Mouse (Mus musculus) cerebellum, postnatal 36 days (tissue): ENCODE data around the gene Olfr1442.
"Not testable (repeated sequence)": the region's sequence is repeated elsewhere in the genome, so short reads cannot be mapped to it uniquely, and the experiment has no call there.

ENCODE experiments used
- DNase-seq, 2 experiments: peaks; one replicate each; pipeline ENCODE4 v3.0.0; 2021 to 2022; ENCODE audit warnings: mixed read lengths in 2 of 2

Gene Olfr1442

GRCm38 (mm10) chr19:12670139-12670538 lies at the start of gene Olfr1442:
Gene Olfr1442 (plus strand): TSS chr19:12670439.
- no peak for DNase-seq

- no peak for DNase-seq
Measured at GRCm38 (mm10) chr19:12633176-12633575, 37.1 kb upstream of the Olfr1442 start, which contains the start of gene Glyat. Gene Glyat (plus strand): TSS chr19:12633308.

GRCm38 (mm10) chr19:12634259-12634658 lies 36.0 kb upstream of the Olfr1442 start:
- no peak for DNase-seq

- no peak for DNase-seq
Measured at GRCm38 (mm10) chr19:12634963-12635362, 35.3 kb upstream of the Olfr1442 start.

- no peak for DNase-seq
Measured at GRCm38 (mm10) chr19:12636863-12637262, 33.4 kb upstream of the Olfr1442 start.

GRCm38 (mm10) chr19:12638049-12638448 lies 32.2 kb upstream of the Olfr1442 start:
- no peak for DNase-seq

GRCm38 (mm10) chr19:12649511-12649910 lies 20.7 kb upstream of the Olfr1442 start:
- DNase-seq = no peak

- no peak for DNase-seq
Measured at GRCm38 (mm10) chr19:12666156-12666555, 4.1 kb upstream of the Olfr1442 start.

- DNase-seq = not testable (repeated sequence)
Measured at GRCm38 (mm10) chr19:12668601-12669000, 1.6 kb upstream of the Olfr1442 start.

- no peak for DNase-seq
Measured at GRCm38 (mm10) chr19:12671051-12671450, 812 bp downstream of the Olfr1442 start.

- DNase-seq = no peak
Measured at GRCm38 (mm10) chr19:12677812-12678211, 7.6 kb downstream of the Olfr1442 start, which contains the start of gene Olfr1443. Gene Olfr1443 (plus strand): TSS chr19:12678112.

- no peak for DNase-seq
Measured at GRCm38 (mm10) chr19:12684638-12685037, 14.4 kb downstream of the Olfr1442 start.

- no peak for DNase-seq
Measured at GRCm38 (mm10) chr19:12685231-12685630, 15.0 kb downstream of the Olfr1442 start.

- DNase-seq = no peak
Measured at GRCm38 (mm10) chr19:12695590-12695989, 25.4 kb downstream of the Olfr1442 start, which contains the start of gene Keg1. Gene Keg1 (plus strand): TSS chr19:12695786.

- DNase-seq = no peak
Measured at GRCm38 (mm10) chr19:12696221-12696620, 26.0 kb downstream of the Olfr1442 start.

- DNase-seq = no peak
Measured at GRCm38 (mm10) chr19:12708458-12708857, 38.2 kb downstream of the Olfr1442 start.

GRCm38 (mm10) chr19:12708986-12709385 lies 38.7 kb downstream of the Olfr1442 start:
- DNase-seq = no peak

GRCm38 (mm10) chr19:12719189-12719588 lies 49.0 kb downstream of the Olfr1442 start:
- no peak for DNase-seq

GRCm38 (mm10) chr19:12720463-12720862 lies 50.2 kb downstream of the Olfr1442 start:
- DNase-seq = no peak

GRCm38 (mm10) chr19:12720919-12721318 lies 50.7 kb downstream of the Olfr1442 start:
- DNase-seq = not testable (repeated sequence)

GRCm38 (mm10) chr19:12721596-12721995 lies 51.4 kb downstream of the Olfr1442 start:
- not testable (repeated sequence) for DNase-seq

- DNase-seq = peak; percentile 34 to 43
Measured at GRCm38 (mm10) chr19:12722308-12722707, 52.1 kb downstream of the Olfr1442 start.

- DNase-seq = no peak
Measured at GRCm38 (mm10) chr19:12725851-12726250, 55.6 kb downstream of the Olfr1442 start.
